Mouse (Mus musculus): ENCODE results near the gene Crygn. TPM values are rescaled to one million over a fixed set of nuclear protein-coding genes. Genes with fewer than 3 reads are reported as not detected.

The Crygn gene
- total and polyA plus RNA-seq, 3 experiments = 0.89 TPM; not detected in 2

DNA sequence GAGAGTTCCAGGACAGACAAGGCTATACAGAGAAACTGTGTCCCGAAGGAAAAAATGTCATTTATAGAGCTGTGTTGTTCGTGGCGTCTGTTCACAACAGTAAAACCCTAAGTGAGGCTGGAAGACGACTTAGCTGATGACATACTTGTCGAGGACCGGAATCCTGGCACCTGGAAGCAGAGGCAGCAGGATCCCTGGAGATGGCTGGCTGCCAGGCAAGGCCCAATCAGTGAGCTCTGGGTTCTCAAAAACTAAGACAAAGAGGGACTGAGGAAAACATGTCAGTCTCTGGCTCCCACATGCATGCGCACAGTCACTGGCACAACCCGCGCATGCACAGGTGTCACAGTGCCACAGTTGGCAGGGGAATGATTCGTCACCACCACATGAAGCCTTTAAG is 20.2 kb downstream of the Crygn start:
- Histone ChIP-seq H3K27me3 (ENCODE audit: control insufficient read depth in 1 of 2, insufficient read depth in 2 of 2, low read length in 2 of 2) (peaks cover 16 to 21% of the 10 kb centered on the region in 2 experiments), H3K4me1 (ENCODE audit: control insufficient read depth in 1 of 2, insufficient read depth in 2 of 2, low read length in 2 of 2) (no peaks in the 10 kb centered on the region)
- no peak for DNase-seq (ENCODE audit: low read depth, low spot score)

DNA sequence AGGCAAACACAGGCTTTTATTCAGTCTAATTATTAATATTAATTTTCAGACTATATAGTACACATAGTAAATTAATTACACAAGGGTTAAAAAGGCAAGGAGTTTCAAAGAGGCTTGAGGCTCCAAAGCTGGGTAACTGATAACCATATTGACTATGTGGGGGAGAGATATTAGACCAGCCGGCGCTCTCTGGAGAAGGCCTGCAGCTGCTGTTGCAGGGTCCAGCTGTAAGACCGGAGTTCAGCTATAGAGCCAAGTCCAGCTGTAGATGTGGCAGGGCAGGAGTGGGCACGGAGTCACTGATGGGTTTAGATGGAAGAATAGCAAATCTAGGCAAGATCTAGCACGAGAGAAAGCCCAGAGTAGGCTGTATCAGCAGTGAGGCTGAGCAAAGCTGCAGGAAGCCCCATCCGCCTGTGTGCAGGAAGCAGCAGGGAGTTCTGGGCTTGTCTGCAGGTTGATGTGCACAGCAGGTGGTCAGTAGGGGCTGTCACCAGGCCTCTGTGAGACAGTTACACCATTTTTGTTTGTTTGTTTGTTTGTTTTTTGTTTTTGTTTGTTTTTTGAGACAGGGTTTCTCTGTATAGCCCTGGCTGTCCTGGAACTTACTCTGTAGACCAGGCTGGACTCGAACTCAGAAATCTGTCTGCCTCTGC is 23.9 kb downstream of the Crygn start:
- no peak for TF ChIP-seq ZNF384 (IDR thresholded peaks at IDR 0.05; ENCODE audit: low read depth, low read length)
- TF ChIP-seq TAL1 (IDR thresholded peaks at IDR 0.05; ENCODE audit: low read length) = peak; percentile 35; the same call in 1 of the 2 replicates
- Histone ChIP-seq H3K4me3 (ENCODE audit: control insufficient read depth in 1 of 2, insufficient read depth in 1 of 2, low read depth in 2 of 2, low read length in 2 of 2) (no peak overlapping the region), H3K27ac (ENCODE audit: control insufficient read depth, low read depth, low read length) (no peak overlapping the region), H3K27me3 (ENCODE audit: control insufficient read depth in 1 of 2, insufficient read depth in 2 of 2, low read length in 2 of 2) (peaks cover 3 to 11% of the 10 kb centered on the region in 2 experiments; a peak in 2 of 4 replicates), H3K9me3 (replicated peaks; ENCODE audit: insufficient read depth, low read length) (no peaks in the 10 kb centered on the region), H3K79me2 (ENCODE audit: control insufficient read depth, insufficient read depth, low read length, poor library complexity) (no peaks in the 10 kb centered on the region), H3K9ac (ENCODE audit: control insufficient read depth, low read depth, low read length, poor library complexity, severe bottlenecking) (no peak overlapping the region), H3K36me3 (ENCODE audit: control insufficient read depth in 1 of 2, insufficient read depth in 2 of 2, low read length in 2 of 2) (no peaks in the 10 kb centered on the region), H3K4me1 (ENCODE audit: control insufficient read depth in 1 of 2, insufficient read depth in 2 of 2, low read length in 2 of 2) (no peaks in the 10 kb centered on the region)
- DNase-seq (ENCODE audit: low read depth, low spot score) = no peak

More for the DNA sequence above, 20.2 kb downstream of the Crygn start:
- Histone ChIP-seq H3K27ac (ENCODE audit: control insufficient read depth, low read depth, low read length) (no peak overlapping the region), H3K36me3 (ENCODE audit: control insufficient read depth in 1 of 2, insufficient read depth in 2 of 2, low read length in 2 of 2) (no peaks in the 10 kb centered on the region), H3K9ac (ENCODE audit: control insufficient read depth, low read depth, low read length, poor library complexity, severe bottlenecking) (no peak overlapping the region), H3K9me3 (replicated peaks; ENCODE audit: insufficient read depth, low read length) (no peaks in the 10 kb centered on the region), H3K79me2 (ENCODE audit: control insufficient read depth, insufficient read depth, low read length, poor library complexity) (no peaks in the 10 kb centered on the region), H3K4me3 (ENCODE audit: control insufficient read depth in 1 of 2, insufficient read depth in 1 of 2, low read depth in 2 of 2, low read length in 2 of 2) (no peak overlapping the region)
- TF ChIP-seq CHD2 (IDR thresholded peaks at IDR 0.05; ENCODE audit: low read length) (no peak), MAFK (IDR thresholded peaks at IDR 0.05; ENCODE audit: borderline replicate concordance, low read depth, low read length) (no peak), ZNF384 (IDR thresholded peaks at IDR 0.05; ENCODE audit: low read depth, low read length) (no peak), SMC3 (IDR thresholded peaks at IDR 0.05; ENCODE audit: low read depth, low read length) (no peak), GATA1 (IDR thresholded peaks at IDR 0.05; ENCODE audit: low read depth, low read length) (no peak), UBTF (IDR thresholded peaks at IDR 0.05; ENCODE audit: borderline replicate concordance, insufficient read depth, low read depth, low read length) (no peak), ZKSCAN1 (IDR thresholded peaks at IDR 0.05; ENCODE audit: low read depth, low read length) (no peak), ZC3H11A (IDR thresholded peaks at IDR 0.05; ENCODE audit: low read depth, low read length) (no peak), USF1 (IDR thresholded peaks at IDR 0.05; ENCODE audit: low read depth, low read length) (no peak), RCOR1 (IDR thresholded peaks at IDR 0.05; ENCODE audit: low read depth, low read length) (no peak), KAT2A (conservative IDR thresholded peaks at IDR 0.05; ENCODE audit: low read depth, low read length) (no peak), TBP (IDR thresholded peaks at IDR 0.05; ENCODE audit: low read depth, low read length) (no peak), GABPA (IDR thresholded peaks at IDR 0.05; ENCODE audit: low read depth, low read length) (no peak), MAZ (IDR thresholded peaks at IDR 0.05; ENCODE audit: low read depth, low read length) (no peak), MAX (IDR thresholded peaks at IDR 0.05; ENCODE audit: low read length) (no peak), POLR2A (IDR thresholded peaks at IDR 0.05; ENCODE audit: control insufficient read depth in 1 of 2, insufficient read depth in 1 of 2, low read depth in 1 of 2, low read length in 2 of 2, poor library complexity in 1 of 2) (no peak)
